Mouse (Mus musculus) hematopoietic multipotent progenitor cell, adult 10-12 weeks (in vitro differentiated cells): ENCODE results near the gene Ccr9. TPM values are rescaled to one million over a fixed set of nuclear protein-coding genes. Genes with fewer than 3 reads are reported as not detected.

Experiments
- polyA plus RNA-seq: library from polyadenylated mRNA; stranded (reverse); fragments of >175 nt; gene quantifications from 2 replicates; pipeline ENCODE4 v1.2.3, GENCODE M21; 2012; ENCODE audit warnings: low replicate concordance

Ccr9 gene
- polyA plus RNA-seq, result 2.6 and 4.5 TPM in 2 replicates

DNA sequence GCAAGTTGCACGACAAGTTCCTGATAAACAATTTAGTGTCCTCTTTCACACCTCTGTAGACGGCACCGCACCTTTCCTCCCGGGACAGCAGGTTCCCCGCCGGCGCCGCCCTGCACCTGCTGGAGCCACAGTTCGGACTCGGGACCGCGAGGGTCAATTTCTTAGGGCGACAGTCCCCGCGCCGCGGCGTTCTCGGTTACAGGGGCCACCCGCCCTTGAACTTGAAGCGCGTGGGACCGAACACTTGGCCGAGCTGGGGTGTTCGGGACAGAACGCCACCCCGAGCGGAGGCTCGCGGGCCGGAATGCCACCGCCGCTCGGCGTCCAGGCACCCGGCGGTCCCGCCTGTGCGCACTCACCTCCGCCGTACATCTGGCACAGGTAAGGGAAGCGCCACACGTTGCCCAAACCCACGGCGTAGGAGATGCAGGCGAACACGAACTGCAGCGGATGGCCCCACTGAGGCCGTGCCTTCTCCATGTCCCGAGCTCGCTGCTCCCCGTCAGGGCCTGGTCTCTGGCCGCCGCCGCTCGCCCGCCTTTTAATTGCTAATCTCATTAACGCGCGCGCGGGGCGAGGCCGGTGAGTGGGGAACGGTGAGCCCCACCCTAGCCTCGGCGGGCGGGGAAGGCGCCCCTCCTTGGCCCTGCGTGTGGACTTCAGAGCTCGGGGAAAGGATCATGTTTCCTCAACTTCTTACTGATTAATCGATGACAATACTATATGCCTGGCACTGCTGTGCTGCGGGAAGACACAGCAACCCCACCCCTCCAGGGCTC is at the start of gene Ccr9, which contains the start of gene Slc6a20a:
TSS of gene Ccr9 (plus strand) at position 113 of the 779 bp plus-strand sequence.
TSS of gene Slc6a20a (minus strand) at position 559 of the 779 bp plus-strand sequence.

DNA sequence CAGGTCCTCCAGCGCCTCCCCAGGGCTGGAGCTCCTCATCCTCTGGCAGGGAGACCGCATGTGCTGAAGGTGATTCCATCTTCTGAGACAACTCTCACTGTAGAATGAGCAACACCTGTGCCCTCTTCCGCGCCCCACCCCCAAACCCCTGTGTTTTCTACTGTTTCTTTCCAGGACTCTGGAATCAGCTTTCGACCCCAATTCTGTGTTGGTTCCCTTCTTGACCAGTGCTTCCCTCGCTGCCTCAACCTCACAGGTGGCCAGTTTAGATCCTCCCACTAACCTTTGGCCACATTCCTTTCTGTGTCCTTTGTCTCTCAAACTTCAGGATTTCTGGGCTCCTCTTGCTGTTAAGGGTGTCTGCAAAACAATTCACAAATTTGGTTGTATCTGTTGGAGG is 46.0 kb upstream of the Ccr9 start, which contains the start of gene Slc6a20b:
TSS of gene Slc6a20b (minus strand) at position 285 of the 400 bp plus-strand sequence.

DNA sequence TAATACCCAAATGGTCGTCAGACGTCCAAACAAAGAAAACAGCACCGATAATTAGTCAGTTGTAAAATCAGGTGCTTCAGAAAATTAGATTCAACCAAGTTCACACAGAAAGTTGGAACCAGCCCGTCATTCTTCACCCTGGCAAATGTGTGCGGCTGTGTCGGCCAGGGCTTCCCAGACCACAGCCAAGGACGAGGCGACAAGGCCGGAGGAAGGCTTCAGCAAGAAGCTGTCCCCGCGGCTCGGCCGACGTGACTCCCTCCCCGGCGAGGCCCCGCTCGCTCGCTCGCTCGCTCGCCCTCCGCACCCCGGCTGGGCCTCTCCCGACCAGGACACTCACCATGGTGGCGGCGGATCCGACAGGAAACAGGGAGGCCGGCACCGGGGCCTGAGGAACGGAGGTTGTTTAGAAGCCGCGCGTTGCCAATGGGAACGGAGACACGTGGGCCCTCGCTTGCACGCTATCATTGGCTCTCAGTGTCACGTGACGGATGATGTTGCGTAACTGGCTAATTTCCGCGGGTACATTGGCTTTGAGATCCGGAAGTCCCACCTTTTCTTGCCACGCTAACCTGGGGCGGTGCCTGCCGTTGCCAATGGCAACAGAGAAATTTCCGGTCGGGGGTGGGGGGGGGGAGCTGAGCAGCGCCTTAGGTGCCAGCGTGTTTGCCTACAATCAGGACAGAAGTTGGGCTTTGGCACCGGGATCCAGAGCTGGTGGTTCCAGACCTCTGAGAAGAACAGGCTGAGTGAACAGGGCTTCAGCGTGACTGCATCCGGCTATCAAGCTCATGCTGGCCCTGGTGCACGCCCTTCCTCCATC is 39.2 kb downstream of the Ccr9 start, which contains the start of gene Lztfl1:
TSS of gene Lztfl1 (minus strand) at position 512 of the 823 bp plus-strand sequence.

GRCm38 (mm10) chr9:123806267-123806666 is 128.0 kb downstream of the Ccr9 start, which contains the start of gene Cxcr6:
TSS of gene Cxcr6 (plus strand) at chr9:123806475.

Other genes with a start within 250 kb of the Ccr9 start
- 32.9 and 33.1 TPM in 2 replicates for gene Limd1, start 199.7 kb upstream of the Ccr9 start, polyA plus RNA-seq
- 3.2 and 3.4 TPM in 2 replicates for gene Sacm1l, start 148.7 kb upstream of the Ccr9 start, polyA plus RNA-seq
- gene Slc6a20b, start 45.9 kb upstream of the Ccr9 start, polyA plus RNA-seq, result 0.05 TPM in 1 of 2 replicates, not detected in the other
- 0.33 and 1.7 TPM in 2 replicates for gene Slc6a20a, start 446 bp downstream of the Ccr9 start, polyA plus RNA-seq
- 0.46 and 1.0 TPM in 2 replicates for gene Lztfl1, start 39.3 kb downstream of the Ccr9 start, polyA plus RNA-seq
- gene Cxcr6, start 128.0 kb downstream of the Ccr9 start, polyA plus RNA-seq, result 0.61 and 0.68 TPM in 2 replicates
- 5.8 and 7.1 TPM in 2 replicates for gene Fyco1, start 173.5 kb downstream of the Ccr9 start, polyA plus RNA-seq
- gene Xcr1, start 183.6 kb downstream of the Ccr9 start, polyA plus RNA-seq, result 0.17 and 0.71 TPM in 2 replicates